Mouse (Mus musculus): Measurements from ENCODE around the gene Chrdl2.
A peak's percentile ranks its signal among the peaks of the same experiment; 100 is the strongest.

The Chrdl2 gene

GRCm38 (mm10) chr7:99979546-99980131, 26.3 kb upstream of the Chrdl2 start:
- Histone ChIP-seq H3K36me3 (ENCODE audit: insufficient read depth, low read length) (0 out of 2 replicates have a peak, but pooled peaks cover 2% of the 10 kb centered on the region), H3K4me3 (replicated peaks; ENCODE audit: low read length) (peak overlapping the region; percentile 93), H3K27me3 (ENCODE audit: insufficient read depth, low read length) (peaks cover 12% of the 10 kb centered on the region), H3K4me1 (replicated peaks; ENCODE audit: low read depth, low read length) (peaks cover 48% of the 10 kb centered on the region), H3K9me3 (ENCODE audit: low read length) (no peaks in the 10 kb centered on the region)
- TF ChIP-seq CTCF (conservative IDR thresholded peaks at IDR 0.05; ENCODE audit: low read length) (no peak), POU5F1 (IDR thresholded peaks at IDR 0.05; ENCODE audit: borderline replicate concordance, low read length) (no peak), NANOG (IDR thresholded peaks at IDR 0.05; ENCODE audit: borderline replicate concordance, low read length) (no peak)

GRCm38 (mm10) chr7:99980132-99980591, 25.8 kb upstream of the Chrdl2 start, which contains the start of gene Rnf169:
TSS of gene Rnf169 (minus strand) at chr7:99980448.
- Histone ChIP-seq H3K9me3 (ENCODE audit: low read length) (no peaks in the 10 kb centered on the region), H3K36me3 (ENCODE audit: insufficient read depth, low read length) (no peaks in the 10 kb centered on the region), H3K4me1 (replicated peaks; ENCODE audit: low read depth, low read length) (peaks cover 45% of the 10 kb centered on the region), H3K4me3 (replicated peaks; ENCODE audit: low read length) (peak within 1 kb of the TSS; percentile 93), H3K27me3 (ENCODE audit: insufficient read depth, low read length) (peaks cover 14% of the 10 kb centered on the region)
- TF ChIP-seq NANOG (IDR thresholded peaks at IDR 0.05; ENCODE audit: borderline replicate concordance, low read length) (no peak), POU5F1 (IDR thresholded peaks at IDR 0.05; ENCODE audit: borderline replicate concordance, low read length) (peak; percentile 100), CTCF (conservative IDR thresholded peaks at IDR 0.05; ENCODE audit: low read length) (no peak)

GRCm38 (mm10) chr7:99981311-99981710, 24.7 kb upstream of the Chrdl2 start:
- Histone ChIP-seq H3K9me3 (ENCODE audit: low read length) (no peaks in the 10 kb centered on the region), H3K4me1 (replicated peaks; ENCODE audit: low read depth, low read length) (peaks cover 36% of the 10 kb centered on the region), H3K27me3 (ENCODE audit: insufficient read depth, low read length) (peaks cover 18% of the 10 kb centered on the region), H3K36me3 (ENCODE audit: insufficient read depth, low read length) (no peaks in the 10 kb centered on the region), H3K4me3 (replicated peaks; ENCODE audit: low read length) (no peak overlapping the region)
- TF ChIP-seq CTCF (conservative IDR thresholded peaks at IDR 0.05; ENCODE audit: low read length) (peak; percentile 72), NANOG (IDR thresholded peaks at IDR 0.05; ENCODE audit: borderline replicate concordance, low read length) (no peak), POU5F1 (IDR thresholded peaks at IDR 0.05; ENCODE audit: borderline replicate concordance, low read length) (no peak)

DNA sequence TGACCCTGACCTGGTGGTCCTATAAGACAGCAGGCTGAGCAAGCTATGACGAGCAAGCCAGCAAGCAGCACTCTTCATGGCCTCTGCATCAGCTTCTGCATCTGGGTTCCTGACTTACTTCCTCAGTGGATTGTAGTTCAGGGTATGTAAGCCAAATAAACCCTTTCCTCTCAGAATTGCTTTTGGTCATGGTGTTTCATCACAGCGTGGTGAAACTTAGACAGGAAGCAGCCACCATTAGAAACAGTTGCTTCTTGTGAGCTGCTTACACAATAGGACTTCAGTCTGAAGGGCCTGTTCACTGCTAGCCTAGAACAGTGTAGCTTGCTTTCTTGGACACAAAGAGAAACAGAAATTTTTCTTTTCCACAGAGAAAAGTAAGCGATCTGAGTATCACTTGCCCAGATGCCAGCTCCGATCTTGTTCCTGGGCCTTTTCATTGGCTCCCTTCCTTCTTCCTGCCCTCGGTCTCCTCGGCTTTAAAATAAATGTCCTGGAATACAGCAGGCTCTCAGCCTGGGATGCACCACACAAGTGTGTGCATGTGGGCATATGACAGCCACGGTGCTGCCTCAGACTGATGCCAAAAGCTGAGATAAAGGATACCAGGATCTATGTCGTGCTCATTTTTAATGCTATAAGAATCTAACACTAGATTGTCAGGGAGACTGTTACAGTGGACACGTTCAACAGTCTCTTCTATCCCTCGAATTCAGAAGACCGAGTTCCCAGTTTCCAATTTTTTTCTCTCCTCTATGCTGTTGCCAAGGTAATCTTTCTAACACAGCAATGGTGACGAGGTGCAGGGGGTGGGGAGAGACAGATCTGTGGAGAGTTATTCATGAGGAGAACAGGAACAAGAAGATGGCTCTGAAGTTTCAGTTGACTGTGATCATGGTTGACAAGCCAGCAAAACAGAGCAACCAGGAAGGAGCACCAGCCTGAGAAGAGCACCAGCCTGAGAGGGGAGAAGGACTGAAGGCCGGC, 23.4 kb upstream of the Chrdl2 start:
- TF ChIP-seq CTCF (conservative IDR thresholded peaks at IDR 0.05; ENCODE audit: low read length) (no peak), POU5F1 (IDR thresholded peaks at IDR 0.05; ENCODE audit: borderline replicate concordance, low read length) (no peak), NANOG (IDR thresholded peaks at IDR 0.05; ENCODE audit: borderline replicate concordance, low read length) (no peak)
- Histone ChIP-seq H3K4me3 (replicated peaks; ENCODE audit: low read length) (no peak overlapping the region), H3K36me3 (ENCODE audit: insufficient read depth, low read length) (no peaks in the 10 kb centered on the region), H3K9me3 (ENCODE audit: low read length) (no peaks in the 10 kb centered on the region), H3K27me3 (ENCODE audit: insufficient read depth, low read length) (peaks cover 30% of the 10 kb centered on the region), H3K4me1 (replicated peaks; ENCODE audit: low read depth, low read length) (peaks cover 25% of the 10 kb centered on the region)

DNA sequence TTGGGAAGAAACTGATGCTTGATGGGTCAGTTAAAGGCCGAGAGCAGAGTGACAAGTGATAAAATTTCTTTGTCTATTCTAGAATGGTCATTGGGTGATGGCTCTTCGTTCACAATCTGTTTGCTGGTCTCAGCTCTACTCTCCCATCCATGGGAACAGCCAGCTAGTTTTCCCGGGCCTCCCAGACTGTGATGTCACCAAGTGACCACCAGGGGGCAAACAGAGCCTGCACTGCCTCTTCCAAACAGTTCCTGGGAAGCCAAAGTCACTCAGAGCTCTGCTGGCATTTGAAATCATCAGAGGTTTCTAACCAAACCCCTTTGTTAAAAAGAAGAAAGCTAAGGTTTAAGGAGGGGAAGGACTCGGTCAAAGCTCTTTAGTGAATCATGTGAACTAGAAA, 17.2 kb upstream of the Chrdl2 start:
- peak; percentile 98 for TF ChIP-seq CTCF (conservative IDR thresholded peaks at IDR 0.05; ENCODE audit: low read length)
- no peak for TF ChIP-seq POU5F1 (IDR thresholded peaks at IDR 0.05; ENCODE audit: borderline replicate concordance, low read length)

DNA sequence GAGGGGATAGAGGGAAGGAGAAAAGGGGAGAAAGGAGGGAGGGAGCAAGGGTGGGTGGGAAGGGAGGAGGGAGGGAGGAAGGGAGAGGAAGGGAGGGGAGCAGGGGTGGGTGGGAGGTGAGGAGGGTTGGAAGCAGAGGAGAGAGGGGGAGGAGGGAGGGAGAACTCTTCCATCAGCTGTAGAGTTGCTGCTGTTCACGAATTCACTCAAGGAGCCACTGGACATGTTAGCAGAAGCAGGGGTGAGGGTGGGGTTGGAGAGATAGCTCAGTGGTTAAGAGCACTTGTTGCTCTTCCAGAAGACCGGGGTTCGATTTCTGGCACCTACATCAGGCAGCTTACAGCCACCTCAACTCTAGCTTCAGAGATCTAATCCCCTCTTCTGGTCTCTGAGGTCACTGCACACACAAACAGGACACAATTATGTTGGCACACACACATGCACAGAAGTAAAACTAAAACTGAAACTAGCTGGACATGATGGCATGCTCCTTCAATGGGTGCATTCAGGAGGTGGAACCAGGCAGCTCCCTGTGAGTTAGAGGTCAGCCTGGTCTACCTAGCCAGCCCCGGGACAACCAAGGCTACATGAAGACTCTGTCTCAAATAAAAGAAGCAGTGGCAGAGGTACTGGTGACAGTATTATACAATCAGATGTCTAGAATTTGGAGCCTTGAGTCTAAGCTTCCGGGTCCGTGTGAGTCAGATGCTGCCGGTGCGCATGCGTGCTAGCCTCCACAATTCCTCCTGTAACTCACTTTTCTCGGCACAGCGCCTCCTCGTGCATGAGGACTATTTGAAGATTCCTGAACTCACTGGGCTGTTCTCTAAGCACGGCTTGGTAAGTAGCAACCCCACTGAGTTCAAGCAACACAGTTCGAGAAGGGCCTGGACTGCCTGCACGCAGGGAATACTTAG, 15.9 kb upstream of the Chrdl2 start:
- H3K27me3 ChIP-seq (ENCODE audit: insufficient read depth, low read length) = peaks cover 17% of the 10 kb centered on the region
- peaks cover 22% of the 10 kb centered on the region for H3K4me1 ChIP-seq (replicated peaks; ENCODE audit: low read depth, low read length)
- no peaks in the 10 kb centered on the region for H3K36me3 ChIP-seq (ENCODE audit: insufficient read depth, low read length)
- TF ChIP-seq NANOG (IDR thresholded peaks at IDR 0.05; ENCODE audit: borderline replicate concordance, low read length) = no peak
- no peak for TF ChIP-seq POU5F1 (IDR thresholded peaks at IDR 0.05; ENCODE audit: borderline replicate concordance, low read length)
- TF ChIP-seq CTCF (conservative IDR thresholded peaks at IDR 0.05; ENCODE audit: low read length) = 0 out of 2 replicates have a peak, but pooled peaks have one; percentile 9
- no peak overlapping the region for H3K4me3 ChIP-seq (replicated peaks; ENCODE audit: low read length)
- no peaks in the 10 kb centered on the region for H3K9me3 ChIP-seq (ENCODE audit: low read length)

More for the DNA sequence above, 17.2 kb upstream of the Chrdl2 start:
- Histone ChIP-seq H3K4me1 (replicated peaks; ENCODE audit: low read depth, low read length) (peaks cover 21% of the 10 kb centered on the region), H3K9me3 (ENCODE audit: low read length) (no peaks in the 10 kb centered on the region), H3K27me3 (ENCODE audit: insufficient read depth, low read length) (peaks cover 26% of the 10 kb centered on the region), H3K4me3 (replicated peaks; ENCODE audit: low read length) (no peak overlapping the region), H3K36me3 (ENCODE audit: insufficient read depth, low read length) (no peaks in the 10 kb centered on the region)

DNA sequence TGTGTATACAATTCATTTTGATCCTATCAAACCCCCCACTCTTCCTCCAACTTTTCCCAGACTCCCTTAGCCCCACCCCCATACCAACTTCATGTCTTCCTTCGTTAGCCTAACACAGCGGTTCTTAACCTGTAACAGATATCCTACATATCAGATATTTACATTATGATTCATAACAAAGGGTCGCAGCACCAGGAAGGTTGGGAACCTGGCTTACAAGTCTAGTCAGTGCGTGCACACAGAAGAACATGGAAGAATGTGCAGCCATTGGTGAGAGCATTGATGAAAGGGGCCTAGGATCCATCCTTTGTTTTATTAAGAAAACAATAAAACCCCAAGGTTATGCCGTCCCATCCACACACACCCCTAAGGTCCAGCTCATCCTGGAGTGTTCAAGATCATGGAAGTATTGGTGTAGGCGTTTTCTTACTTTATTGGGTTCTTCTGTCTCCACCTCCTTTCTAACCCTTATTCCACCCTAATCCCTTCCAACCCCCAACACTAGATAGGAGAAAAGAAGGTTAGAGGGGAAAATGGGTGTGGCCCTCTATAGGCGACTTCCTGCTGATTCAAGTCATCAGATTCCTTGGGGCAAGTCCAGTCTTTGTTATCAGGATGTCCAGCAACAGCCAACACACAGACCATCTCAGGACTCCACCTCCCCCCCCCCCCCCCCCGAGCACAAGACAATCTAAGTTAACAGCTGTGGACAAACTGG, 14.8 kb upstream of the Chrdl2 start:
- Histone ChIP-seq H3K36me3 (ENCODE audit: insufficient read depth, low read length) (no peaks in the 10 kb centered on the region), H3K27me3 (ENCODE audit: insufficient read depth, low read length) (peaks cover 14% of the 10 kb centered on the region), H3K9me3 (ENCODE audit: low read length) (no peaks in the 10 kb centered on the region), H3K4me3 (replicated peaks; ENCODE audit: low read length) (no peak overlapping the region), H3K4me1 (replicated peaks; ENCODE audit: low read depth, low read length) (peaks cover 25% of the 10 kb centered on the region)
- TF ChIP-seq POU5F1 (IDR thresholded peaks at IDR 0.05; ENCODE audit: borderline replicate concordance, low read length) (no peak), NANOG (IDR thresholded peaks at IDR 0.05; ENCODE audit: borderline replicate concordance, low read length) (no peak), CTCF (conservative IDR thresholded peaks at IDR 0.05; ENCODE audit: low read length) (no peak)
